Mouse (Mus musculus) embryonic fibroblast, embryonic 13.5 days (primary cell): ENCODE data around the gene Cry1.

ENCODE experiments used
- CTCF ChIP-seq: IDR thresholded peaks from 2 replicates; pipeline ENCODE4 v1.5.1; 2011; ENCODE audit warnings: mild to moderate bottlenecking, control low read depth, low read length, moderate library complexity, borderline replicate concordance; ENCODE audit not compliant: insufficient read depth
- POLR2A ChIP-seq: IDR thresholded peaks from 2 replicates; pipeline ENCODE4 v1.6.1; 2011; ENCODE audit warnings: low read depth, mild to moderate bottlenecking, control low read depth, low read length, moderate library complexity

GRCm38 (mm10) chr10:85157451-85157850, 27.4 kb downstream of the Cry1 start:
- TF ChIP-seq CTCF (no peak), POLR2A (no peak)
